Mouse (Mus musculus): Measurements from ENCODE around the gene Pde10a. TPM values are rescaled to one million over a fixed set of nuclear protein-coding genes. Genes with fewer than 3 reads are reported as not detected.

Pde10a gene
- total and polyA plus RNA-seq, 2 experiments = 0.28 to 0.56 TPM

GRCm38 (mm10) chr17:8508305-8509141 lies 16.6 kb upstream of the Pde10a start:
- TF ChIP-seq POLR2A (IDR thresholded peaks at IDR 0.05; ENCODE audit: extremely low read depth, insufficient read depth, low read length) = no peak
- TF ChIP-seq CTCF (IDR thresholded peaks at IDR 0.05; ENCODE audit: low read depth, low read length) = no peak
- H3K27me3 ChIP-seq (ENCODE audit: control insufficient read depth, insufficient read depth, low read length) = no peaks in the 10 kb centered on the region
- no peak for DNase-seq (ENCODE audit: extremely low read depth, low read depth, low spot score)
- 0 out of 2 replicates have a peak, but pooled peaks cover 2% of the 10 kb centered on the region for H3K4me1 ChIP-seq (ENCODE audit: control insufficient read depth, insufficient read depth, low read length)
- WGBS = 8% methylated on average over 16 of the region's 16 CpGs
- no peaks in the 10 kb centered on the region for H3K36me3 ChIP-seq (ENCODE audit: control insufficient read depth, insufficient read depth, low read length)
- no peak overlapping the region for H3K27ac ChIP-seq (replicated peaks; ENCODE audit: insufficient read depth, low read depth, low read length)
- no peak overlapping the region for H3K4me3 ChIP-seq (ENCODE audit: insufficient read depth, low read depth, low read length)
- H3K79me2 ChIP-seq (ENCODE audit: control insufficient read depth, insufficient read depth, low read length) = no peaks in the 10 kb centered on the region
- no peak overlapping the region for H3K9ac ChIP-seq (ENCODE audit: low read depth, low read length)

DNA sequence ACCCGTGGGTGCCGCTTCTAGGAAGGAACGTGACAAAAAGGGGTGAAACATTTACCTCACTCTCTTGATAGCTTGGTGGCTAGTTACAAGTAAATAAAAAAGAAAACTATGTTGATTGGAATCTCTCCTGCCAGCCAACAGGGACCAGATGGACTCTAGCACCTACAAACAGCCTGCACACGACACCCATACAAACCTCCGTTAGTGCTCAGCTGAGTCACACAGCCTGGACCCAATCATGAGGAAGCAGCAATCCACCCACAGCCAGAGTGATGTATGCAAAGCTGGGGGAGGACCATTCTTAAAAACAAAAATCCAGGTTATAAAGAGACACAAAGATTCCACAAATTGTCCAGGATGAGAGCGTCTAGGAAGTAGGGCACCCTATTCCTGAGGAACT lies 9.2 kb upstream of the Pde10a start:
- H3K4me1 ChIP-seq (ENCODE audit: control insufficient read depth, insufficient read depth, low read length) = no peaks in the 10 kb centered on the region
- H3K4me3 ChIP-seq (ENCODE audit: insufficient read depth, low read depth, low read length) = no peak overlapping the region
- no peaks in the 10 kb centered on the region for H3K36me3 ChIP-seq (ENCODE audit: control insufficient read depth, insufficient read depth, low read length)
- H3K27ac ChIP-seq (replicated peaks; ENCODE audit: insufficient read depth, low read depth, low read length) = no peak overlapping the region
- H3K27me3 ChIP-seq (ENCODE audit: control insufficient read depth, insufficient read depth, low read length) = no peaks in the 10 kb centered on the region
- DNase-seq (ENCODE audit: extremely low read depth, low read depth, low spot score) = no peak
- H3K9ac ChIP-seq (ENCODE audit: low read depth, low read length) = no peak overlapping the region
- TF ChIP-seq CTCF (IDR thresholded peaks at IDR 0.05; ENCODE audit: low read depth, low read length) (no peak), POLR2A (IDR thresholded peaks at IDR 0.05; ENCODE audit: extremely low read depth, insufficient read depth, low read length) (no peak)
- WGBS = 69% methylated on average over 6 of the region's 6 CpGs
- no peaks in the 10 kb centered on the region for H3K79me2 ChIP-seq (ENCODE audit: control insufficient read depth, insufficient read depth, low read length)

DNA sequence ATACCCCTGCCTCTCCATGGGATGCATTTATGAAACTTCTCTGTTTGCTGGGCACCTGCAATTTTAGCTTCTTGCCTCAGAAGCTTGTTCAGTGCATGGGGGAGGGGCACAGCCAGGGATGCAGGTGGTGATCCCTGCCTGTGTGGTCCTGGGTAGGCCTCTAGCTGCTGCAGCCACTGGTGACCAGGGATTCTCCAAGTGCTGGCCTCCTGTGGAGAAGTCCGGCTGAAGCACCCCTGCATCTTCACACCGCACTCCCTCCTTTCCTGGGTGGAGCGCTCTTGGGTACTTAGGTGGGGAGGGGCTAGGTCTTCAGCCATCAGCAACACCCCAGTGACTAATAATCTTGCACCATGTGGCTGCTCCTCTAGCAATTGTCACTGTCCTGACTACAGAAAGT lies 1.2 kb upstream of the Pde10a start:
- Histone ChIP-seq H3K36me3 (ENCODE audit: control insufficient read depth, insufficient read depth, low read length) (no peaks in the 10 kb centered on the region), H3K4me3 (ENCODE audit: insufficient read depth, low read depth, low read length) (no peak overlapping the region), H3K9ac (ENCODE audit: low read depth, low read length) (no peak overlapping the region), H3K79me2 (ENCODE audit: control insufficient read depth, insufficient read depth, low read length) (no peaks in the 10 kb centered on the region), H3K27me3 (ENCODE audit: control insufficient read depth, insufficient read depth, low read length) (peaks cover 3% of the 10 kb centered on the region; the same call in 1 of the 2 replicates), H3K27ac (replicated peaks; ENCODE audit: insufficient read depth, low read depth, low read length) (no peak overlapping the region), H3K4me1 (ENCODE audit: control insufficient read depth, insufficient read depth, low read length) (peaks cover 8% of the 10 kb centered on the region; the same call in 1 of the 2 replicates)
- no peak for DNase-seq (ENCODE audit: extremely low read depth, low read depth, low spot score)
- 22% methylated on average over 3 of the region's 3 CpGs for WGBS
- no peak for TF ChIP-seq CTCF (IDR thresholded peaks at IDR 0.05; ENCODE audit: low read depth, low read length)
- no peak for TF ChIP-seq POLR2A (IDR thresholded peaks at IDR 0.05; ENCODE audit: extremely low read depth, insufficient read depth, low read length)

GRCm38 (mm10) chr17:8524387-8525165 lies 596 bp upstream of the Pde10a start:
- peak overlapping the region; percentile 24; the same call in 1 of the 2 replicates for H3K4me3 ChIP-seq (ENCODE audit: insufficient read depth, low read depth, low read length)
- H3K27me3 ChIP-seq (ENCODE audit: control insufficient read depth, insufficient read depth, low read length) = peaks cover 3% of the 10 kb centered on the region; the same call in 1 of the 2 replicates
- no peak overlapping the region for H3K9ac ChIP-seq (ENCODE audit: low read depth, low read length)
- no peaks in the 10 kb centered on the region for H3K79me2 ChIP-seq (ENCODE audit: control insufficient read depth, insufficient read depth, low read length)
- WGBS = 3% methylated on average over 44 of the region's 45 CpGs
- H3K4me1 ChIP-seq (ENCODE audit: control insufficient read depth, insufficient read depth, low read length) = peaks cover 8% of the 10 kb centered on the region; the same call in 1 of the 2 replicates
- TF ChIP-seq CTCF (IDR thresholded peaks at IDR 0.05; ENCODE audit: low read depth, low read length) (no peak), POLR2A (IDR thresholded peaks at IDR 0.05; ENCODE audit: extremely low read depth, insufficient read depth, low read length) (no peak)
- H3K36me3 ChIP-seq (ENCODE audit: control insufficient read depth, insufficient read depth, low read length) = no peaks in the 10 kb centered on the region
- H3K27ac ChIP-seq (replicated peaks; ENCODE audit: insufficient read depth, low read depth, low read length) = no peak overlapping the region
- no peak for DNase-seq (ENCODE audit: extremely low read depth, low read depth, low spot score)

DNA sequence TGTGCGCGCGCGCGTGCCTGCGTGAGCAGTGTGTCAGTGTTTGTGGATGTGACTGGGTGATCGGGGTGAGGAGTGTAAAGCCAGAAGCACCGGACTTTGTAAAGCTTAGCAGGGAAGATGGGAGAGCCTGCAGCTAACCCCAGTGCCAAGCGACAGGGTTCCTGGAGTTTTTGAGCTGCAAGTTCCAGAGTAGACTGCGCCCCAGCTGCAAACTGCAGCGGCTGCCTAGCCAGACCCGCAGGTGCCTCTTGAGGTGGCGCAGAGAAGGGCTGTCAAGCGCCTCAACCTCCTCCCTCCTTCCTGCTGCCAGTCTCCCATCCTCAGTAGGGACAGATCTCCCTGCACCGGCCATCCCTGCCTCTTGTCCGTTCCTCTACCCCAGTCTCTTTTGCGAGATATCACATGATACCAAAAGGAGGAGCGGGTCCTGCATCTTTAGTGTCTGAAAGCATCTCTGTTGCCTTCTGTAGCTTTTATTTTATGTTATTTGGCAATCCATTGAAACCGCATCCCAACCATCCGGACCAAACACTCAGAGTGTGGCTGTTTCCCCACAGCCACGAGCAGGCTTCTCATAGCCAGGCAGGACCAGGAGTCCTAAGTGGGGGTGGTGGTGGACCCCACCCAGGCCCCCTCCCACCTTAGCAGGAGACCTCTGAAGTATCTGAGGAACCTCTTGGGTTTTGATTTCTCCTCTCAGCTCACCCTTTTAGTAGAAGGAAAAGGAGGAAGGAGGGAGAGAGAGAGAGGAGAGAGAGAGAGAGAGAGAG lies 984 bp downstream of the Pde10a start:
- no peak for DNase-seq (ENCODE audit: extremely low read depth, low read depth, low spot score)
- H3K27ac ChIP-seq (replicated peaks; ENCODE audit: insufficient read depth, low read depth, low read length) = no peak overlapping the region
- peaks cover 8% of the 10 kb centered on the region; the same call in 1 of the 2 replicates for H3K4me1 ChIP-seq (ENCODE audit: control insufficient read depth, insufficient read depth, low read length)
- WGBS = 5% methylated on average over 21 of the region's 21 CpGs
- no peak overlapping the region for H3K4me3 ChIP-seq (ENCODE audit: insufficient read depth, low read depth, low read length)
- H3K79me2 ChIP-seq (ENCODE audit: control insufficient read depth, insufficient read depth, low read length) = no peaks in the 10 kb centered on the region
- TF ChIP-seq POLR2A (IDR thresholded peaks at IDR 0.05; ENCODE audit: extremely low read depth, insufficient read depth, low read length) = no peak
- no peak for TF ChIP-seq CTCF (IDR thresholded peaks at IDR 0.05; ENCODE audit: low read depth, low read length)
- no peaks in the 10 kb centered on the region for H3K36me3 ChIP-seq (ENCODE audit: control insufficient read depth, insufficient read depth, low read length)
- no peak overlapping the region for H3K9ac ChIP-seq (ENCODE audit: low read depth, low read length)
- peaks cover 3% of the 10 kb centered on the region; the same call in 1 of the 2 replicates for H3K27me3 ChIP-seq (ENCODE audit: control insufficient read depth, insufficient read depth, low read length)
